Mouse (Mus musculus) liver, embryonic 14.5 days (tissue): ENCODE measurements around the gene Kcna2. TPM values are rescaled to one million over a fixed set of nuclear protein-coding genes. Genes with fewer than 3 reads are reported as not detected.

Experiments
- ATAC-seq: fragments of 200-750 bp; cut with Nextera tagmentation; 2 replicates; pipeline ENCODE4 v1.8.0; 2017; ENCODE audit warnings: moderate number of reproducible peaks, mild to moderate bottlenecking, moderate library complexity; ENCODE audit not compliant: insufficient read depth
- DNase-seq, 3 experiments: peaks; one replicate each; pipeline ENCODE4 v3.0.0-alpha.2; 2012 to 2013; ENCODE audit warnings: low read depth in 3 of 3, low spot score in 3 of 3
- H3K27ac ChIP-seq: fragments of 300-500 bp; sonication (generic); 2 replicates; pipeline ENCODE4 v1.5.1; 2014; ENCODE audit warnings: moderate library complexity, mild to moderate bottlenecking, control low read depth, inconsistent platforms
- H3K27me3 ChIP-seq: fragments of 300-500 bp; sonication (generic); 2 replicates; pipeline ENCODE4 v1.6.1; 2014; ENCODE audit warnings: mild to moderate bottlenecking, low read length, moderate library complexity; ENCODE audit not compliant: control insufficient read depth, insufficient read depth
- H3K36me3 ChIP-seq: fragments of 300-500 bp; sonication (generic); replicated peaks from 2 replicates; pipeline ENCODE4 v1.6.1; 2014; ENCODE audit warnings: low read depth; ENCODE audit not compliant: control insufficient read depth, insufficient read depth
- H3K4me1 ChIP-seq, 2 experiments: fragments of 200-500 bp in 1 of 2; fragments of 300-500 bp in 1 of 2; sonication (generic) in 1 of 2; replicated peaks; 2 replicates each; pipeline ENCODE4 v1.6.1; 2012 to 2014; ENCODE audit warnings: antibody characterized with exemption in 1 of 2, inconsistent platforms in 1 of 2, low read length in 1 of 2; ENCODE audit not compliant: control insufficient read depth in 2 of 2, insufficient read depth in 2 of 2
- H3K4me2 ChIP-seq: fragments of 300-500 bp; sonication (generic); 2 replicates; pipeline ENCODE4 v1.6.1; 2014; ENCODE audit warnings: low read depth, mild to moderate bottlenecking, control low read depth, moderate library complexity
- H3K4me3 ChIP-seq, 2 experiments: fragments of 200-500 bp in 1 of 2; fragments of 300-500 bp in 1 of 2; sonication (generic) in 1 of 2; 2 replicates each; pipeline ENCODE4 v1.5.1; 2012 to 2014; ENCODE audit warnings: low read depth in 2 of 2, low read length in 2 of 2, mild to moderate bottlenecking in 2 of 2, control low read depth in 1 of 2, inconsistent platforms in 1 of 2, moderate library complexity in 1 of 2; ENCODE audit not compliant: insufficient read depth in 1 of 2
- H3K9ac ChIP-seq: fragments of 300-500 bp; sonication (generic); replicated peaks from 2 replicates; pipeline ENCODE4 v1.6.1; 2014; ENCODE audit warnings: mild to moderate bottlenecking, control low read depth, moderate library complexity
- H3K9me3 ChIP-seq: fragments of 300-500 bp; sonication (generic); 2 replicates; pipeline ENCODE4 v1.6.1; 2016; ENCODE audit warnings: low read length, mixed read lengths; ENCODE audit not compliant: control insufficient read depth
- CTCF ChIP-seq: IDR thresholded peaks from 2 replicates; pipeline ENCODE4 v1.5.1; 2016; ENCODE audit warnings: antibody characterized with exemption, low read depth, control low read depth
- EP300 ChIP-seq: IDR thresholded peaks from 2 replicates; pipeline ENCODE4 v1.6.1; 2016; ENCODE audit warnings: antibody characterized with exemption, low read depth
- WGBS: fragments of 180-500 bp; shearing (Covaris S2); extraction: QIAGEN DNeasy Blood & Tissue Kit; methylation state at CpG from one replicate; pipeline ENCODE4 v1.1.7; 2014; ENCODE audit not compliant: insufficient replicate concordance; 5-methylcytosine and 5-hydroxymethylcytosine counted together
- polyA plus RNA-seq, 2 experiments: library from polyadenylated mRNA; depleted of rRNA in 1 of 2; stranded (reverse) in 1 of 2; unstranded in 1 of 2; fragments of >200 nt; fragmentation: Nextera tagmentation in 1 of 2; extraction: Ambion mirVana in 1 of 2; gene quantifications; 2 replicates each; pipeline versions ENCODE4 v1.2.1 to v1.2.3; 2012 to 2014

Gene Kcna2
- polyA plus RNA-seq, 2 experiments, result 0.06 to 0.15 TPM

- no peaks in the 10 kb centered on the region for H3K9me3 ChIP-seq
- TF ChIP-seq EP300 (no peak), CTCF (no peak)
- DNase-seq (no peak), ATAC-seq (no peak)
- no peak overlapping the region for H3K27ac ChIP-seq
- H3K4me1 ChIP-seq, result no peaks in the 10 kb centered on the region
- no peaks in the 10 kb centered on the region for H3K27me3 ChIP-seq
- H3K4me2 ChIP-seq, result no peak overlapping the region
- H3K9ac ChIP-seq, result no peak overlapping the region
- WGBS, result 42% methylated on average over 6 of the region's 6 CpGs
- H3K36me3 ChIP-seq, result no peaks in the 10 kb centered on the region
- H3K4me3 ChIP-seq, result no peak overlapping the region
Observed at GRCm38 (mm10) chr3:107067245-107067644, 33.7 kb upstream of the Kcna2 start.

GRCm38 (mm10) chr3:107073863-107074262 lies 27.1 kb upstream of the Kcna2 start:
- Histone ChIP-seq H3K27ac (no peak overlapping the region), H3K27me3 (no peaks in the 10 kb centered on the region), H3K9ac (no peak overlapping the region), H3K4me1 (no peaks in the 10 kb centered on the region), H3K36me3 (no peaks in the 10 kb centered on the region), H3K9me3 (no peaks in the 10 kb centered on the region), H3K4me3 (no peak overlapping the region), H3K4me2 (no peak overlapping the region)
- 49% methylated on average over 2 of the region's 2 CpGs for WGBS
- no peak for TF ChIP-seq CTCF
- no peak for TF ChIP-seq EP300
- no peak for ATAC-seq
- DNase-seq, result no peak

- TF ChIP-seq CTCF, result no peak
- no peaks in the 10 kb centered on the region for H3K27me3 ChIP-seq
- H3K4me3 ChIP-seq, result no peak overlapping the region
- no peak overlapping the region for H3K9ac ChIP-seq
- DNase-seq (no peak), ATAC-seq (no peak)
- no peak overlapping the region for H3K4me2 ChIP-seq
- no peaks in the 10 kb centered on the region for H3K4me1 ChIP-seq
- no peaks in the 10 kb centered on the region for H3K36me3 ChIP-seq
- WGBS, result 60% methylated on average over 1 of the region's 1 CpGs
- no peak overlapping the region for H3K27ac ChIP-seq
- no peaks in the 10 kb centered on the region for H3K9me3 ChIP-seq
Observed at GRCm38 (mm10) chr3:107075705-107076104, 25.2 kb upstream of the Kcna2 start.

- WGBS, result 56% methylated on average over 3 of the region's 3 CpGs
- H3K9ac ChIP-seq, result no peak overlapping the region
- H3K4me2 ChIP-seq, result no peak overlapping the region
- no peaks in the 10 kb centered on the region for H3K27me3 ChIP-seq
- no peak overlapping the region for H3K27ac ChIP-seq
- DNase-seq (no peak), ATAC-seq (no peak)
- H3K4me1 ChIP-seq, result no peaks in the 10 kb centered on the region
- no peak overlapping the region for H3K4me3 ChIP-seq
- H3K36me3 ChIP-seq, result no peaks in the 10 kb centered on the region
- no peaks in the 10 kb centered on the region for H3K9me3 ChIP-seq
- no peak for TF ChIP-seq CTCF
- no peak for TF ChIP-seq EP300
Observed at GRCm38 (mm10) chr3:107076658-107077057, 24.3 kb upstream of the Kcna2 start.

- 65% methylated on average over 2 of the region's 2 CpGs for WGBS
- no peaks in the 10 kb centered on the region for H3K27me3 ChIP-seq
- H3K27ac ChIP-seq, result no peak overlapping the region
- H3K9me3 ChIP-seq, result no peaks in the 10 kb centered on the region
- no peaks in the 10 kb centered on the region for H3K4me1 ChIP-seq
- H3K36me3 ChIP-seq, result no peaks in the 10 kb centered on the region
- no peak for ATAC-seq
- no peak for DNase-seq
- TF ChIP-seq EP300 (no peak), CTCF (no peak)
- no peak overlapping the region for H3K4me3 ChIP-seq
- no peak overlapping the region for H3K9ac ChIP-seq
- H3K4me2 ChIP-seq, result no peak overlapping the region
Observed at GRCm38 (mm10) chr3:107077101-107077500, 23.8 kb upstream of the Kcna2 start.
